Mouse (Mus musculus): Measurements from ENCODE around the gene Rpusd3. TPM values are rescaled to one million over a fixed set of nuclear protein-coding genes. Genes with fewer than 3 reads are reported as not detected.
A peak's percentile ranks its signal among the peaks of the same experiment; 100 is the strongest.

The Rpusd3 gene
- total RNA-seq, 1 experiment from 2014 or later: 7.6 TPM

DNA sequence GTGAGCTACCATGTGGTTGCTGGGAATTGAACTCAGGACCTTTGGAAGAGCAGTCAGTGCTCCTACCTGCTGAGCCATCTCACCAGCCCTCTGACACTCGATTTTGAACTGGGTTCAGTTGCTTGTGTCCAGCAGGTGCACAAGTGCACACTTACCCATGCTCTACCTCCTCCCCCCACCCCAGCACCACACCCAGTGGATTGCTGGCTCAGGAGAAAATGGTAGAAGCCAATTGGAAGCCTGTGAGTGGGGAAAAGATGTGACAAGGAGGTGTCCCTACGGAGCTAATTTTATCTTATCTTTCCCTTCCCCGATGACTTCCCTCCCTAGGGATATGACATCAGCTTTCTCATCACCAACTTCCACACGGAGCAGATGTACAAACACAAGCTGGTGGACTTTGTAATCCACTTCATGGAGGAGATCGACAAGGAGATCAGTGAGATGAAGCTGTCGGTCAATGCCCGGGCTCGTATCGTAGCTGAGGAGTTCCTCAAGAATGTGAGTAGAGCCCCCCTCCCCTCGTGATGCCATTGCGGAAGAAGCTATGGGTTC, 33.9 kb downstream of the Rpusd3 start:
- DNase-seq: no peak

DNA sequence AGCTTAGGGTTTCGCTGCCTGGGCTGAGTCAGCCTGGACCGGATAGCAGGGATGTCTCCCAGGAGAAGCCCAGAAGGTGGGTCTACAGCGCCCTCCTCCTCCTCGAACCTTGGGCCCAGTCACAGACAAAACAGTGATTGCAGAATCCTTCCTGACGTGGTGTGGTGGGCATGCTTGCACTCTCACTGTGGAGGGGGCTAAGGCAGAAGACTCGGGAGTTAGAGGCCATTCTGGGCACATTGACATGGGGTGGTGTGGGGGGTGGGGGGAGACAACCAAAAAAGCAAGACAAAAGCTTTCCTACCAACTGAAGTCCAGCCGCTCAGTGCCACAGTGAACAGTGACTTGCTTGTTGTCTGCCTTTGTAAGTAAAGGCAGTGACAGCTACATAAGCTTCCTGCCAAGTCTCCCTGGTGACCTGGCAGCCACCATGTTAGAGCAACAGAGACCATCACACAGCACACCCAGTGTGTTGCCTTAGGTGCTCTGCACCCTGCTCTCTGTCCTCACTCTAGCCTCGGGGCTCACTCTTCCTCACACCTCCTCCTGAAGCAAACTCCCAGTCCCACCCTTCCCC, 34.7 kb downstream of the Rpusd3 start:
- no peak for DNase-seq

DNA sequence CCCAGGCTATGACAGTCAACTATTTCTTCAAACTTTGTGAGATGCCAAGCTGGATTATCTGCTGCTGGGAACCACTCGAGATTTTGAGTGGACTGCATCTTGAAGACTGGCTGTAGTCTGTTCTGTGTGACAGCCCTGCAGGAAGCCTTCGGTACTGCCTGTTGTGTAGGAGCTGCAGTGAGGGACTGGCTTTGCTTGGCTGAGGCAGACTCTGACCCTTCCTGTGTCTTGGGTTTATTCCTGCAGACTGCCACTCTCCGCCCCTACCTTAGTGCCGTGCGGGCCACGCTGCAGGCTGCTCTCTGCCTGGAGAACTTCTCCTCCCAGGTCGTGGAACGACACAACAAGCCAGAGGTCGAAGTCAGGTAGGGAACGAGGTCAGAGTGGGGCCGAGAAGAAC, 38.7 kb downstream of the Rpusd3 start:
- DNase-seq: no peak

DNA sequence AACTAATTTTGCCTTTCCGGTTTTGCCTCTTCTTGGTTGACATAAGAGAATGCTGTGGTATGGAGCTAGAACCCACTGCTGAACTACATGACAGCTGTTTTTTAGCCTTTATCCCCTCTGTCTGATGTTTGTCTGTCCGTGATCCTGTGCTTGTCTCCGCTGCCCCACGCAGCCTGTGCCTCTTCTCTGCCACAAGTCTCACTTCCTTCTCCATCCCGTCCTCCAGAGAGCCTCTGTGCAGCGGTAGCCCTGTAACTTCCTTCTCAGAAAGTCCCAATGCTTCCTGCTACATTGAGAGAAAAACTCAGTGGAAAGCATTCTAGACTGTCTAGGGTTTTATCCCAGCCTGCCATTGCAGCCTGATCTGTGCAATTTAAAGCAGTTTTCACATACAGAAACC, 39.9 kb downstream of the Rpusd3 start:
- DNase-seq: no peak

DNA sequence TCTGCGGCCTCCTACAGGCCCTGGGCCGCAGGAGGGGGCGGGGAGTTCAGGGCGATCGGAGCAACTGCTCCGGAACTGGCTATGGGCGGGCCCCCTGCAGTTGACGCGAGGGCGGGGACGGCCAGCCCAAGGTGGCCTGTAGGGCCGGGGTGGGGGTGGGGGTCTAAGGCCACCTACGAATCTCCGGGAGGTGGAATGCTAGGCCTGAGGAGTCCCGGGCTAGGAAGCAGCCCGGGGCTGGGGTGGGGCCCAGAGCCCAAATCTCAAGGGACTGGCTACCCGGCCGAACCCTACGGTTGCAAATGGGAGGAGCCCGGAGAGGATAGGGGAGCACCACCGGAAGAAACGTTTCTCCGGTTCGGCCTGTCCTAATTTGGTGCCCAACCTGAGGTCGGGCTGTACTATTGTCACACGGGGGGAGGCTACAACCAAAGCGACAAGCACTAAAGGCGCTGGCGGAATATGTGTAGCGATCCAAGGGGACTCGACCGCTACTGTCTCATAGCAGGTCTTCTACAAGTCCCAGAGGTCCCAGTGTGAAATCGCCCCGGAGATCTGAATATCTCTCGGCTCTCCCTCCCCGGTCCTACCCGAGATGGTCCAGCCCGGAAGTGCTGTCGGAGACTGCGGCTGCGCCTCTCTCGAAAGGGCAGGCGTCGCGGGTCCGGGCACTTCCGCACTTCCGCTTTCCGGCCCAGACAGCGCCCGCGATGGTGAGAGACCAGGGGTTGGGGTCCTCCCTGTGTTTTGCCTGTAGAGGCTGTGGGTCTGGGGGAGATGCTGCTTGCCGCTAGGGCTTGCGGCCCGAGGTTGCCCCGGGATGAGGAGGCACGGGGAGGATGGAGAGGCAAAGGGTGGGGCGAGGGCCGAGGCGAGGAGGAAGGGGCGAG, 41.4 kb downstream of the Rpusd3 start, which contains the start of the genes Tada3 and Arpc4:
Gene Tada3, minus strand, starts transcription at position 388 of the 890 bp plus-strand sequence.
Gene Arpc4, plus strand, starts transcription at position 620 of the 890 bp plus-strand sequence.
- peak; percentile 90 for DNase-seq

DNA sequence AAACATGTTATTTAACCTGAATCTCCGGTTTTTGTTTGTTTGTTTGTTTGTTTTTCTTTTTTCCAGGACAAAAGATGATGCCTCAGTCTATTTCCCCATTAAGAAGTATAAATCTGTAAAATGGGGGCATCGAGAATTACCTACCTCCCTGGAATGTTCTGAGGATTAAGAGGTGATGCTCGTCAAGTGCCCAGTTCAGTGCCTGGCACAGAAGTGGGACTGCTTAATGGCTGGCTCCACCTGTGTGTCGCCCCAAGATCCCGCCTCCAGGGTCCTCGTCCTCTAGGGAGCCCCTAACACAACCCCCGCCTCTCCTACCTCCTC, 42.0 kb downstream of the Rpusd3 start:
- DNase-seq: no peak

DNA sequence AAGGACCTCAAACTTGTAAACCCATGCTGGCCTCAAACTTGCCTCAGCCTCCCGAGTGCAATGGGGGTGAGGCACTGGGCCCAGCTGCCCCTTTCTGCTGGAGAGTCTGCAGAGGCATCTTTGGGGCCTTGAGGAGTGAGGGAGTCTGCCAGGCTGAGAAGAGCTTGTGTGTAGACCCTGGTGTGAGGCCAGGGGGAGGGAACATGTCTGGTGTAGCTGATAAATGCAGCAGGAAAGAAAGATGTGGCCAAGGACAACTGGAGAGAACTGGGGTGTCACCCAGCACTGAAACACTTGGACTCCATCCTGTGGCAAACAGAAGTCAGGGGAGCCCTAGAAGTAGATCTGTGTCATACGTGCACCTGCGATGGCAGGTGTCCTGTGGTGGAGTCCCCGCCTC, 45.6 kb downstream of the Rpusd3 start:
- no peak for DNase-seq

DNA sequence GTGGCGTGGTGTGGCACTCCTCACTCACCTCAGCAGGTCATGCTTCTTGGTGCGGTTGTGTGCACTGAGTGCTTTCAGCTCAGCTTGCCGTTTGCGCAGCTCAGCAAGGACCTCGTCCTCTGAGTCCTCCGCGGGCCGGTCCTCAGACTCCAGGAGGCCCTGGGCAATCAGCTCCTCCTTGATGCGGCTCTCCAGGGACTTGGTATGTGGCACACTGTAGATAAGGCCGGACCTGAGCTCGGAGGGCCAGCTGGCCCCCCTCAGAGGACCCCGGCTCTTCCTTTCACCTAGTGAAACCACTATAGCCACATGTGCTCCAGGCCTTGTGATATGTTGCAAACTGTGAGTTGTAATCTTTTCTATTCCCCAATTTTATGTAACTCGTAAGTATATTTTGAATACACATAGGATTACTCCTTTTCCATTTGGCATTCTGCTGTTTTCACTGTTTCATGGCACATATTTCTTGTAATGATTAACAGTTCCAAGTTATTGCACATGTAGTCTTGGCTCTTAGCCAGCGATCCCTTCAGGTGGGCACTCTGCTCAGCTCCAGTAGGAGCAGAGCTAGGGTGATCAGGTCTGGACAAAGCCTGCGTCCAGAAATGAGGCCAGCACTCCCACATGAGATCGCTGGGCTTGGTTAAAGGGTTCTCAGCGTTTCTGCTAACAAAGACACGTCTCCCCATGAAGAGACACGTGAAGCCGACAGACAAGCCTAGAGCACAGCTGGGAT, 48.8 kb downstream of the Rpusd3 start:
- DNase-seq: no peak

DNA sequence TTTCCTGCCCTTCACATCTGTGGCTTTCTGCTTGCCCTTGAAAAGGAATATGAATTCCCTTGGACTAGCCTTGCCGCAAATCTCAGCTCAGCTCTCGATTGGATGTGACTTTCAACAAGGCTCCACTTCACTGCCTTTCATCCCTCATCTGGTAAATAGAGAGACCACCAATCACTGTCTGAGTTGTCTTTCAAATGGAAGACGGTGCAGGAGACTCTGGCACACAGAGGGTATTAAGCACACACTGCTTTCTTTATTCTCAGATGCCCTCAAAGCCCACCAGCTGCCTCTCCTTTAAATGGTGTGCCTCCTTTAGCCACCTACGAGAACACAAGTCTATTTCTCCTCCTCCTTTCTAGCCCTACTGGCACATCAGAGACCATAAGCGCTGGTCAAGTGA, 50.6 kb downstream of the Rpusd3 start:
- DNase-seq: no peak

DNA sequence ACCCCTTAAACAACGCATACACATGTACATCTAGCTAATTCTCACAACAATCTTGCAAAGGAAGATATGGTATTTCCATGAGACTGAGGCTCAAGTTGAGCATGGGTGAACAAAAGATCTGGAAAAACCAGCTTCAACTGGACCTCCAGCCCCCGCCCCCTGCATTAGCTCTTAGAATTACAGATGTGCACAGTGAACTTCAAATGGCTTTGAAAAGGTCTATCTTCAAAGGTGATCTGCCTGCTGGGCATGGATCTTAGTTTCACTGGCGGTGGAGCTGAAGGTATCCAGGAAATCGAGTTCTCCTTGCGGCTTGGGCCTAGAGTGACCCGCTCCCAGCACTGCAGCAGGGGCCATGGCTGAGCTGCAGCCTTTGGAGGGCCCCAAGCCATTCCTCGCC, 51.0 kb downstream of the Rpusd3 start:
- no peak for DNase-seq

DNA sequence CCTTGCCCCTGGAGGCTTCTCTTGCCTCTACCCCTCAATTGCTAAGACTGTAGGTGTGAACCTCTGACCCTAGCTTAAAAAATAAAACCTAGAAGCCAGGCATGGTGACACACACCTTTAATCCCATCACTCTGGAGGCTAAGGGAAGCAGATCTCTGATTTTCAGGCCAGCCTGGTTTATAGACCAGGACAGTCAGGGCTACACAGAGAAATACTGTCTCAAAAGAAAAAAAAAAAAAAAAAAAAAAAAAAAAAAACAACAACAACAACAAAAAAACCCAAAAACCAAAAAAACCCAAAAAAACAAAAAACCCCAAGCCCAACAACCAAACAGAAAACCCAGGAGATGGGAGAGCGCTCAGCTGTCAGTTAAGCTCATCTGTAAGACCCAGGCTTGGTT, 51.6 kb downstream of the Rpusd3 start:
- DNase-seq: no peak

DNA sequence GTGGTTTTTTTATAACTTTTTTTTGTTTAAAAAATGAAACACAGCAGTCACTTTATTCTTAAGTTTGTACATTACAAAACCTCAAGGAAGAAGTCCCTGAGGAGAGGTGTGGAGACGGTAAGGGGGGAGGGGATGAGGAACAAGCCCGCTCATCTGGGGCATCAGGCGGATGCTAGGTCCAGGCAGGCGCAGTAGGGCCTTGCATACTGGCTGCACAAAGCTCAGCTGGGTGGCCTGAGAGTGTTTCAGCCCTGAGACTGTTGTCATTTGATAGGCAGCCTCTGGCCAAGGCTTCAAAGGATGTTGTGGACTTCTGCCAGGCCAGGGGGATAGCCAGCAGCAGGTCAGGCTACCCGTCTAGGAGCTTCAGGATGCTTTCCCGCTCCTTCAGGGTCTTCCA, 52.5 kb downstream of the Rpusd3 start:
- no peak for DNase-seq

Small RNAs within 50 kb of the gene (microRNA-seq; reads per million reads assigned to microRNA genes)
- 0 reads per million in 2 experiments for gene Gm24387

Other genes with a start within 250 kb of the Rpusd3 start
- gene Lhfpl4, start 224.0 kb downstream of the Rpusd3 start, total RNA-seq (2021): 2.8 and 5.0 TPM in 2 replicates
- 23.0 and 30.9 TPM in 2 replicates for gene Mtmr14, start 181.5 kb downstream of the Rpusd3 start, total RNA-seq (2021)
- 0.85 and 1.4 TPM in 2 replicates for gene Cpne9, start 137.0 kb downstream of the Rpusd3 start, total RNA-seq (2021)
- 27.8 and 32.9 TPM in 2 replicates for gene Brpf1, start 112.2 kb downstream of the Rpusd3 start, total RNA-seq (2021)
- gene Ogg1, start 92.4 kb downstream of the Rpusd3 start, total RNA-seq (2021): 16.7 and 19.9 TPM in 2 replicates
- 45.3 and 62.0 TPM in 2 replicates for gene Camk1, start 75.4 kb downstream of the Rpusd3 start, total RNA-seq (2021)
- 51.4 and 54.5 TPM in 2 replicates for gene Tada3, start 41.5 kb downstream of the Rpusd3 start, total RNA-seq (2021)
- gene Arpc4, start 41.2 kb downstream of the Rpusd3 start, total RNA-seq (2021): 143 and 191 TPM in 2 replicates
- gene Ttll3, start 30.1 kb downstream of the Rpusd3 start, total RNA-seq (2021): 3.9 and 4.5 TPM in 2 replicates
- gene Cidec, start 16.4 kb upstream of the Rpusd3 start, total RNA-seq (2021): 153 and 182 TPM in 2 replicates
- gene Jagn1, start 23.2 kb upstream of the Rpusd3 start, total RNA-seq (2021): 47.5 and 55.0 TPM in 2 replicates
- gene Il17re, start 39.1 kb upstream of the Rpusd3 start, total RNA-seq (2021): 0.76 and 1.5 TPM in 2 replicates
- gene Il17rc, start 52.1 kb upstream of the Rpusd3 start, total RNA-seq (2021): 18.0 and 19.3 TPM in 2 replicates
- gene Creld1, start 64.0 kb upstream of the Rpusd3 start, total RNA-seq (2021): 45.2 and 59.9 TPM in 2 replicates
- gene Prrt3, start 82.6 kb upstream of the Rpusd3 start, total RNA-seq (2021): 0.30 TPM in 1 of 2 replicates, not detected in the other
- 116 and 125 TPM in 2 replicates for gene Emc3, start 112.3 kb upstream of the Rpusd3 start, total RNA-seq (2021)
- 2.0 and 3.0 TPM in 2 replicates for gene Fancd2, start 112.3 kb upstream of the Rpusd3 start, total RNA-seq (2021)
- 0.70 TPM in 1 of 2 replicates, not detected in the other for gene Fancd2os, start 181.4 kb upstream of the Rpusd3 start, total RNA-seq (2021)
- 175 and 224 TPM in 2 replicates for gene Brk1, start 185.4 kb upstream of the Rpusd3 start, total RNA-seq (2021)
- gene Vhl, start 204.6 kb upstream of the Rpusd3 start, total RNA-seq (2021): 31.6 and 32.6 TPM in 2 replicates
- 13.8 and 17.1 TPM in 2 replicates for gene Irak2, start 219.1 kb upstream of the Rpusd3 start, total RNA-seq (2021)

All from adrenal gland, postnatal 25 days (tissue).